Mouse (Mus musculus) CD8-positive naive resting alpha-beta T cell, adult 2 months (primary cell): Measurements from ENCODE around the gene Cacnb1.
A peak's percentile ranks its signal among the peaks of the same experiment; 100 is the strongest.

ENCODE experiments used
- DNase-seq, 2 experiments: peaks; one replicate each; pipeline ENCODE4 v3.0.0; 2022; ENCODE audit warnings: low read depth in 2 of 2, low spot score in 2 of 2

Cacnb1 gene

DNA sequence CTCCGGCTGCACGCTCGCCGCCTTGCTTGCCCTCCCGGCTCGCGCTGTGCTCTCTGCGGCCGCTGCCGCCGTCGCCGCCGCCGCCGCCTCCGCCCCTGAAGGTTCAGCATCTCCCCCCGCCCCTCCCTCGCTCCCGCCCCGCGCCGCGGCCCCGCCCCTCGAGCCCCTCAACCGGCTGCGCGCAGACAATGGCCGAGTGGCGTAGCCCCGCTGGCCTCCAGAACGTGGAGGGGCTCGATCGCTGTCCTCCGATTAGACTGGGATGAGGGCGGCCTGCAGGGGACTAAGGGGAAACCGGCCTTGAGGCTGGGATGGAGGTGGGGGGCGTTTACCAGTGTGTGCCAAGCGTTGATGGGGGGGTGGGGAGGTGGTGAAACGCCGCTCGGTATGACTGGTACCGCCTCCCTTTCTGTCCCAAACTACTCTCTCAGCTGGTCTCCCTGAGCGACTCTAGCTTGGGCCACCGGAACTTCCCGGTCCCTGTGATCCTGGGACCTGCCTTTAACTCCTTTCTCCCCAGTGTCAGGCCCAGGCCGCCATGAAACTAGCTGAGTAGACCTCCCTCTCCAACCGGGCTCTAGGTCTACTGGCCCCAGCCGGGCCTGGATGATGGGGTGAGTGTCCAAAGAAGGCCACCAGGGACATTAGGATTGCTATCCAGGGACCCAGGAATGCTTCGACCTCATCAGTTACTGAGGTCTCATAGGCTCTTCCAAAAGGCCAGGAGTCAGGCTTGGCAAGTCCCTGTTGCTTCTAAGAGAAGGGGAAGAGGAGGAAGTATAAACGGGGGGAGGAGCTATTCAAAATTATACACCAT lies at the start of gene Cacnb1:
Gene Cacnb1 (minus strand): TSS at position 480 of the 817 bp plus-strand sequence.
- DNase-seq = no peak

DNA sequence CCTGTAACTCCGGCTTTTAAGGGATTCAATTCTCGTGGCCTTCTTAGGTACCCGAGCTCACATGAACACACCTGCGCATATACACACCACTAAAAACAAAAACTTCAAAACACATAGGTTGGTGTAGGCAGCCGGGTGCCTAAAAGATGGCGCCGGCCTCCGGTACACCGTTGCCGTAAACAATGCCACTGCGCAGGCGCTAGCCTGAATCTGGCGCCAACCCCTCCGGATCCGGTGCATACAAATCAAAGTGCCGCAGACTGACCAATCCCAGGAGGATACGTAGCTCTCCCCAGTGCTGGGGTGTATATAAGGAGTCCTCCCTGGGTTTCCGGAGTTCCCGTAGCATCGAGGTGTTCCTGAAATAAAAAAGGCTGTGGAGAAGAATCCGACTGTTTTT lies 44.4 kb upstream of the Cacnb1 start:
- no peak for DNase-seq

DNA sequence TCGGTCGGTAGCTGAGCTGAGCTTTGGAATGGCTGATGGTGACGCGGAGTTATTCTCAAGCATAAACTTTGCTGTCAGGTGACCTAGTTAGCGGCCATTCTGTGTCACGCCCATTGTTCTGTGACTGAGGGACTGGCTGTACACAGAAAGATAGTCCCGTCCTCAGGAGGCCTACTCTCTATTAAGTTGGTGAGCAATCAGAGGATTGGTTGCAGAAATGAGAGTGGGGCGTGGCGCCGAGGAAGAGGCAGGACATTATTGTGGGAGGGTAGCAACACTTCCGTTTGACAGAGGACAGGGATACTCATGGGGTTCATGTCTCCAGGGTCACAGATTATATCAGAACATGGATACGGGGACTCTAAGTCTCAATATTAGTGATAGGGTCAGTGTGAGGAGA lies 43.4 kb upstream of the Cacnb1 start:
- no peak for DNase-seq

DNA sequence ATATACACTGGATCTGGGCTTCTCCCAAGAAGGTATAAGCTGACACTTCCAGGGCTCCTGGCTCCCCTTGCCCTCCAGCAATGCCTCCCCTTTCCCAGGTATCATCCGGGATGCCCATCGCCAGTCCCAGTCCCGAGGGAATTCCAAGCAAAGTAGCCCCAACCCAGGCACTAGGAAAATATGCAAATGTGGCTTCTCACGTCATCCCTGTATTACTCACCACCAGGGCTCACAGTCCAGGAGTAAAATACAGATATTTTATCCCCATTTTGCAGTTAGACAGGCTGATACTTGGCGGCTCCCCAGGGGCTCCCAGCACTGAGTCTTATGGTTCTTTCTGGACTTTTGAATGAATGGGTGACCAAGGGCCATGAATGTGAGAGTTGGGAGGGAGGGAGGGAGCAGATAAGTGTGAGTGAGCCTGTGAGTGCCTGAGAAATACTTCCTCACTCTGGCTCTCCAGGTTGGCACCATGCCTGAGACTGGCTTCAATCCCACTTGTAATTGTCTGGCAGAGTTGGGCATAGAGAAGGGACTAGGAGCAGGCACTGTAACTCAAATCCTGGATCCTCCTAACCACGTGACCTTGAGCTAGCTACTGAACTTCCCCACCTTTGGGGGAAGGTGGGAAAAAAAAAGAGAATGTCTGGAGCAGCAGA lies 39.2 kb upstream of the Cacnb1 start:
- no peak for DNase-seq

DNA sequence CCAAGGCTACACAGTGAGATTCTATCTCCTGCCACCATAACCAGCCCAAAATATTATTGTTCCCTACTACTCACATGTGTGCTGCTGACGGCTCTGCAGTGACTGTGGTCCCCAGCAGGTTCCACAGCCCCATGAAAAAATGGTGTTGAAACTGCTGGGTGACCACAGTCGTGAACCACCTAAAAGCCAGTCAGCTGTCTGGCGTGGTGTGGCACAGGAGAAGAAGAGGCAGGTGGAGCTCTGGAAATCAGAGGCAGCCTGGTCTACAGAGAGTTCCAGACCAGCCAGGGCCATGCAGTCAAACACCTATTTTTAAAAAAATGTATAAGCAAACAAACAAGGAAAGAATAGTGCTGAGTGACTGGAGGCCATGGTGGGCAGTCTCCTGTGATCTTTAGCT lies 38.6 kb upstream of the Cacnb1 start:
- DNase-seq = no peak

DNA sequence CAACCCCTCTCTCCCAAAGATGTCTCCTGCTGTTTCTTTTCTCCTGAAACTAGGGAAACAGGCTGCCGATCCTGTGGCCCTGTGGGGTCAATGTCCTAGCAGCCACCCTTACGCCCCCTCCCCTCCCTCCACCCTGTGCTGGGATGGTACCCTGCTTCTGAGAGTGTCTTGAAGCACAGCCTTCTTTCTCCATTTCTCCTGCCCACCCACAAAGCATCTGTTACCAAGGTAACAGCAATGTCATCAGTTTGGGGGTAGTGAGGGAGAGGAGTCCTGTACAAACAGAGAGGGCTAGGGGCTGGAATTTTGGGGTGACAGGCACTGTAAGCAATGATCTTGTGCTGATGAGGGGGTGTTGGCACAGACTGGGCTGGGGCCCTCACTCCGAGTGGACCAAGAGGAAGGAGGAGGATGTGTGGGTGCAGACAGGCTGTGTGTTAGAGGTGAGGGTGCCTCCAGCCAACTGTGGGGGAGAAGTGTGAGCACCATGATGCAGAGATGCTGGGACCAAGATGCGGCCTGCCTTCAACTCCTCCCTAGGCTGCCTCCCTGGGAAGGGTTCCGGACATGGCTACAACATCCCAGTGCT lies 37.4 kb upstream of the Cacnb1 start:
- no peak for DNase-seq

DNA sequence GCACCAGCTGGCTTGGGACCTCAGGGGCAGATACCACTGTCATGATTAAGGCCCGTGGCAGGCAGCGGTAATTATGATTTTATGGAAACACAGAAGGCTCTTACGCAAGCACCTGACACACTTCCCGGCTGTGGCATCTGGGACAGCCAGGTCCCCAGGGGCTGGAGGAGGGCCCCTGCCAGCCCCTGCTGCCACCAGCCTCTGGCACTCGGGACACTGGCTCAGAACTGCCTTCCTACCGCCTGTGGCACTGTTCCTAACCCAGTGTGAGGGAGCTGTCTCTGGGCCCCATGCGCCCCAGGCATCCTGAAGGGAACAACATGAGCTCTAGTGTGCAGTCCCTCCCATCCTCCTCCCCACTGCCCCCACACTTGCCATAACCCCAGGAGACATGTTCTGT lies 36.8 kb upstream of the Cacnb1 start:
- DNase-seq = no peak

DNA sequence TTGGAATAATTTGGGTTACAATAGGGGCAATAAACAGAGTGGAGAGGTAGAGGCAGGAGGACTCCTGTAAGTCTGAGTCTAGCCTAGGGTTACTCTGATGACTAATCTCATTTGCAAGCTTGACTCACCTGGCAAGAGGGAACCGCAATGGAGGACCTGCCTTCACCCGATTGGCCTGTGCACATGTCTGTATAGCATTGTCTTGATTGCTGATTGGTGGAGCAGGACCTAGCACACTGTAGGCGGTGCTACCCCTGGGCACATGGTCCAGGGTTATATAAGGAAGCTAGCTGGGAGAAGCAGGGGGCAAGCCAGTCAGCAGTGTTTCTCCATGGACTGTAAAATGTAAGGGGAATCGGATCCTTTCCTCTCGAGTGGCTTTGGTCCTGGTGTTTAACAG lies 35.2 kb upstream of the Cacnb1 start:
- no peak for DNase-seq

DNA sequence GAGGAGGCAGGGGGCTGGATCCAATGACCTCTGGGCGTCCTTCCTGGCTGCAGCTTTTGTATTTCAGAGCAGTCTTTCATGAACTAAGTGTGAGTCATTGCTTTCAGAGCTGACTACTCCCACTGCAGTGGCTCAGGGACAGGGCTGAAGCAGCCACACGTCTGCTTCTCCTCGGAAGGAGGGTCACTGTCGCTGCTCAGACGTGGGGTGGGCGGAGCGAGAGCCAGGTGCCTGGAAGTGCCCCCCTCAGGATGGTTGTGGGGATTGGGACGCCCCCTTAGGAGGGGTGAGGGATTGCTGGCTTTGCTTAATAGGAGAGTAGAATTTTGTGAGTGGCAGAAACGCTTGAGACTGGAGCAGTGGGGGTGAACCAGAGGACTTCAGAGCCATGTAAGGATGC lies 34.6 kb upstream of the Cacnb1 start:
- DNase-seq = no peak

DNA sequence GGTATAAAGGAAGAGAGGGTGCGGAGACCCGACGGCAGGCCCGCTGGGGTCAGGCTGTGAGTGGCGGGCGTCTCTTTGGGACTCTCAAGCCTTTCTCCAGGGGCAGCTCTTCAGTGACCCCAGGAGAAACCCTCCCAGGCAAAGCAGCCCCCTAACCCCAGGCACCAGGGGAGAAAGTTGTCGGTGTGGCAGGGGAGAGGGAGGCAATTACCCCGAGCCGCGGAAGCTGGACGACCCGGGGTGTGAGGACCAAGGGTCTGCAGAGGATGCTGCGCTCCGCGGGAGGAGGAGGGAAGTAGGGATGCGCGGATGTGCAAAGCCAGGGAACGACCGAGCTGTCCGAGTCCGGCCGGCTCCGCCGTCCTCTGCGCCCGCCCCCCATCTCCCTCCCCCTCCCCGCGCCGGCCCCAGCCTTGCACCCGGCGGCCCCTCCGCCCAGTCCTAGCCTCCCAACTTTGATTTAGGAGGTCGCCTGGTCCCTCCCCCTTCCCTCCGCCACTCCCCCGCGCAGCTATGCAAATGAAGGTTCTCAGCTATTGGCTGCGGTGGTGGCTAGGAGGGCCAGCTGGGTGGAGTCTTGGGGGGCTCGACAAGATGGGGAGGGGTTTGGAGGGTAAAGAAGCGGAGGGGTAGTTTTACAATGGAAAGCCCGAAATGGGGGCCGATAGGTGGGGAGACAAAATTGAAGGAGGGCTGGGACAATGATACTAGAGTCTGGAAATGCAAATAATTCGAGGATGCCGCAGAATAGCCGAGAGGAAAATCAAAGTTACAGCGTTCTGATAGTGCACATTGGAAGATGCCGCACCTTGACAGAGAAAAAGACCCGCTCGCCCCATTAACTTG lies 30.4 kb upstream of the Cacnb1 start, which contains the start of gene Stac2:
Gene Stac2 (minus strand): TSS at position 474 of the 846 bp plus-strand sequence.
- no peak for DNase-seq

DNA sequence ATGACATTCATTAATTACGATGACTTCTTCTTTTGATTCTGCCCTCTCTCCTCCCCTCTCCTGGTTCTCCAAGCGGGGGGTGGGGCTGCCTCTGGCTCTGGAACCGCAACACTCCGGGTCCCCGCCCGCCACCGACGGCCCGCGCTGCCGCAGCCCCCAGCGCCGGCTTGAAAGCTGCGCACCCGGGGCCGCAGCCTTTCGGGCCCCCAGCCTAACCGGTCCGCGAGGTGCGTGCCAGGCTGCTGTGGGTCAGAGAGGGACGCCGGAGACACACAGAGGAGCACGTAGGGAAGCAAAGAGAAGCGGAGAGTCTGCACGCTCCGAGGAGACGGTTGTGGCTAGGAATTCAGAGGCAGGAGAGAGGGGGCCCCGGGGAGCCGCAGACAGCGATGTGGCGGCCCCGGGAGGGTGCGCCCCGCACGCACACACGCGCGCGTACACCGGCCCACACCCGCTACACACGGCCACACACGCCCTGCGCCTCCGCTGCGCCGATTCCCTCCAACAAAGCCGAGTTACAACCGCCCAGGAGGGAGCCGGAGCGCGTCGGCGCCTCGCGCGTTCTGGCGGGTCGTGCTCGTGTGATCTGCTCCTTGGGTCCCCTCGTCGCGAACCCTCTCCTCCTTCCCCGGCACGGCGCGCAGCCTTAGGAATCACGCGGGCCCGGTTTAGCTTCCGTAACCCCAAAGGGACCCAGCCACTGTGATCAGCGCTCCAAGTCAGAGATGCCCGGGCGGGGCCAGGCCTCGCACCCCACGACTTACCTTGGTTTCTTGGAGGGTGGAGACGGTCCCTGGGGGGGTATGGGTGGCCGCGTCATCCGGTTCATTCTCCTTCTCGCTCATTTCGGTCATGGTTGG lies 29.5 kb upstream of the Cacnb1 start:
- DNase-seq = peak; percentile 34 to 61

DNA sequence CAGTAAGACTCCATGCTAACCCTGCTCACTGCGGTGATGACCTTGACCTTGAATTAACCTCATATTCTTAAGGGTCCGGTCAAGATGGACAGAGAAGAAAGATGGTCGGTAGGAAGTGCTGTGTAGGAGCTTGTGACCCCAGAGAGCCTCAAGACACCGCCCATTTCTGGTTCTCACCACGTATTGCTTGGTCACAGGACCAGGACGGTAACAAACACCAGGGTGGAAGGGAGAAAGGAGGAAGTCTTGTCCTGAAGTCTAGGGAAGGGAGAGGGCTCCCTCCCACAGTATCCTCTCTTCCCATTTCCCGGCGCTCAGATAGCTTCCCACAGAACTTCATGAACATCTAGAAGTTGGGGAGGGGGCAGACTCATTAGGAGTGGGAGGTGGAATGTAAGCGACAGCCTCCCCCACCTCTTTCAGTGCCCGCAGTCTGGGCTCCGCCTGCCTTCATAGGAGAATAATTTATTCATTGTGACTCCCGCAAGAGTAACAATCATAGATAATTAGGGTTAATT lies 28.8 kb upstream of the Cacnb1 start:
- no peak for DNase-seq

DNA sequence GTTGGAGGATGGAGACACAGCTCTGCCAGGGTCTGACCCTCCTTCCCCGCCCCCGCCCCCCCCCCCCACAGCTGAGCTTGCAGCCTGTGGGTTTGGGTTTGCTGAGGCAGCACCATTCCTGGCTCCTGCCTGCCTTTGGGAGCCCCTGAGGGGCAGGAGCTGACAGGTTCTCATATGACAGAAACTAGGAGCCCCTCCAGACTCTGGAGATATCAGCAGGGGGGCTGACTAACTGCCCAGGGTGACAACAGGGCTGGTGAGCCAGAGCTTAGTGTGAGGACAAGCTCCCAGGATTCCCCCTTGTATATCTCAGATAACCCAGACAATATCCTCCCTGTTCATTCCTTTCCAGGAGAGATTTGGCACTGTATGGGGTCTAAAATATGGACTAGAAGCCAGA lies 28.1 kb upstream of the Cacnb1 start:
- no peak for DNase-seq

DNA sequence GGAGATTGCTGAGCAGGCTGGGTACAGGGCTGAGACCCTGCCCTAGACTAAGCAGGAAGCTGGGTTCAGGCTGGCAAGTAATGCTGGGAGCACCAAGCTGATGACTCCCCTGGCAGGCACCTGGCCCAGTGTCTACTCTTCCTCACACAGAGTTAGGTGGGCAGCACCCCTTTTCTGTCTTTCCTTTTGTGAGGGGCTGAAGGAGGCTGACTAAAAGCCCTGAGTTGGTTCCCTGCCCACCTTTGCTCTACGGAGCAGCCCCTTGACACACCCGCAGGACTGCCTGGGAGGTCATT lies 27.6 kb upstream of the Cacnb1 start:
- no peak for DNase-seq

DNA sequence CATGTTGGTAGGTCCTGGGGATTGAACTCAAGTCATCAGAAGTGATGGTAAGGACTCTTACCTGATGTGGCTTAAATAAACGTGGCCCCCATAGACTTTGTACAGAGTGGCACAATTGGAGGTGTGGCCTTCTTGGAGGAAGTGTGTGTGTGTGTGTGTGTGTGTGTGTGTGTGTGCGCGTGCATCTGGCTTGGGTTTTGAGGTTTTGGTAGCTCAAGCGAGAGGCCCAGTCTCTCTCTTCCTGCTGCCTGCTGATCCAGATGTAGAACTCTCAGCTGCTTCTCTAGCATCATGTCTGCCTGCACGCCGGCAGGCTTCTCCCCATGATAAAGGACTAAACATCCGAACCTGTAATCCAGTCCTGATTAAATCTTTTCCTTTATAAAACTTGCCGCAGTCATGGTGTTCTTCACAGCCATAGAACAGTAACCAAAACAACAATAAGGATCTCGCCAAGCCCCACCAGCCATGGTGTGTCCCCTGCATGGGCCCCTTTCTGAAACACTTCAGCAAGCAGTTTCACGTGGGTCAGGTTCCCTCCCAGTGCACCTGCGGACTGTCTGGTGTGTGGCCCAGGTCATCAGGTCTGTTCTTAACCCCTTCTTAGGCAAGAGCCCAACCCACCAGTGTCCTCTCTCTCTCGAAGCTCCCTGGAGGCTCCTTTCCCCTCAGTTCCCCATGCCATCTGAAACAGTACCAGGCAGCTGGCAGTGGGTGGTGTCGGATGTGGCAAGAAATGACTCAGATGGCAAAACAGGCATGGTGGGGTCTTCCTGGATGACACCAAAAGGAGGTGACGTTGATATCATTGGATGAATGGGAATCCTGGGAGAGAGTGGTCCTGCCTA lies 27.1 kb upstream of the Cacnb1 start:
- peak; percentile 32 to 41 for DNase-seq

DNA sequence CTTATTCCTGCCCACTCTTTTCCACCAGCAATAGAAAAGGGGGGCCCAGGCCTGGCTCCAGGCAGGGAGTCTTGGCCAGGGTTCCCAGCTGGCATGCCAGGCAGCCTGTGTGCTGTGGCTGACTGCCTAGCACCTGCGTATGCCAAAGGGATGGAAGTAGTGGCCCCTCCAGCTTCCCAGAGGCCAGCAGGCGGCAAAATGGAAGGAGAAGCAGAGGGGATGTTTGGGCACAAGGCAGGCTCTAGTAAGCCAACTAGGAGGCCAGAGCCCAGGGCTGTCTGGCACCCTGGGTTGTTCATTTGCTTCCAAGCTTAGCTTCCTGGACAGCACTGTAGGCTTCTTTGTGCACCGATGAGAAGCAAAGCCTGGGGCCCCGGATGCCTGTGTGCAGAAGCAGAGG lies 24.9 kb upstream of the Cacnb1 start:
- no peak for DNase-seq

DNA sequence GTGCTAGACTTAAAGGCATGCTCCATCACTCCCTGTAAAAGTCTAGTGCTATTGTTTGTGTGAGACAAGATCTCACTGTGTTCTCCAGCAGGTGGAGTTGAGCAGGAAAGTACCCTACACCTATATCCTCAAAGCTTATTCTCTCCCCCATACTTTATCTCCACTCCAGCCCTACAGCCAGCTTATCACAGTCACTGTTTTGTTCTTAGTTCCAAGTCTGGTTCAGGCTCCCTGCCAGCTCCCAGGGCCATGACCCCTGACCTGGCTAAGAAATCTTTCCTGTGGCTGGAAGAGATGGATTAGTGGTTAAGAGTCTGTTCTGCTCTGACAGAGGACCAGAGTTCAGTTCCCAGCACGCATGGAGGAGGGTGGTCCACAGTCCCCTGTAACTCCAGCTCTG lies 23.6 kb upstream of the Cacnb1 start:
- no peak for DNase-seq

DNA sequence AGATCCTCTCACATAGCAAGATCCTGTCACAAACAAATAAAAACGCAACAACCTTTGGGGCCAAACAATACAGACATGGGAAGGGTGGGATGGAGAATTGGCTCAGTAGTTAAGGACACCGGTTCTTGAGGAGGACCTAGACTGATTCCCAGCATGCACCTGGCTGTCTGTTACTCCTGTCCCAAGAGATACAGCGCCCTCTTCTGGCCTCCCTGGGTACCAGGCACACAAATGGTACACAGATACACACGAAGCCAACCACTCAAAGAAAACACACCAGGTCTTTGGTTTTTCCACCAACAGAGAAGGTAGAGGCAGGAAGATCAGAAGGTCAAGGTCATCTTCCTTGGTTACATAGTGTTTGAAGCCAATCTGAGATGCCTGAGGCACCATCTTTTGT lies 22.8 kb upstream of the Cacnb1 start:
- no peak for DNase-seq

DNA sequence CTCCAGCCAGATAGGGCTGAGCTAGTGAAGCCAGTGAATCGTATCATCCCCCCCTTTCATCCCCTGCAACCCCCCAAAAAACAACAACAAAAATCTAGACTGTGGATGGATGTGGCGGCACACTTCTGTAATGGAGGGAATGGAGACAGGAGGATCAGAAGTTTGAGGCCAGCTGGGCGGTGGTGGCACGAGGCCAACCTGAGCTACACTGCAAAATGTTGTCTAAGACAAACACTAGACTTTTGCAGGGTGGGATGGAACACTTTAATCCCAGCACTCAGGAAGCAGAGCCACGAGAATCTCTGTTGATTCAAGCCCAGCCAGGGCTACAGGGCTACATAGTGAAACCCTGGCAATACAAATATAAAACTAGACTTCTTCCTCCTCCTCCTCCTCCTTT lies 21.2 kb upstream of the Cacnb1 start:
- DNase-seq = no peak

DNA sequence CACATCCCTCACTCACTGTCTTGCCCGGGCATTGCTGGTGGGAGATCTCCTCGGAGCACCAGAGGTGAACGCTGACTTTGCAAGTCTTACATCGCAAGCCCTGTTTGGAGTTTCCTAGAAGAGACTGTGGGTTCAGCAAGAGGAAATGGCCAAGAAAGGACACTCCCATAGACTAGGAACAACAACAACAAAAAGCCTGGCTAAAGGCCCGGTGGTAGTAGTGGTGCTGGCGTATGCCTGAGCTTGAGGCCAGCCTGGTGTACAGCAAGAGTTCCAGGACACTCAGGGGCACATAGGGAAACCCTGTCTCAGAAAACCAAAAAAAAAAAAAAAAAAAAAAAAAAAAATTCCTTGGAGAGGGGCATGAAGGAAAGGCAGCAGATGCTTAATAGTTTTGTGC lies 19.9 kb upstream of the Cacnb1 start:
- no peak for DNase-seq
